Mouse (Mus musculus) intestine, embryonic 14.5 days (tissue): ENCODE data around the gene Ccsap. TPM values are rescaled to one million over a fixed set of nuclear protein-coding genes. Genes with fewer than 3 reads are reported as not detected.

Experiments
- ATAC-seq: fragments of 200-750 bp; cut with Nextera tagmentation; replicated peaks from 2 replicates; pipeline ENCODE4 v1.8.0; 2017; ENCODE audit warnings: low read depth, moderate number of reproducible peaks, moderate TSS enrichment, moderate library complexity; ENCODE audit not compliant: low FRiP score, low TSS enrichment
- DNase-seq: peaks from one replicate; pipeline ENCODE4 v3.0.0-alpha.2; 2018; ENCODE audit warnings: low spot score
- H3K27ac ChIP-seq: fragments of 300-500 bp; sonication (generic); 2 replicates; pipeline ENCODE4 v1.5.1; 2014; ENCODE audit warnings: low read depth, mild to moderate bottlenecking, control low read depth
- H3K27me3 ChIP-seq: fragments of 300-500 bp; sonication (generic); replicated peaks from 2 replicates; pipeline ENCODE4 v1.6.1; 2014; ENCODE audit warnings: low read length, control low read depth; ENCODE audit not compliant: control insufficient read depth, insufficient read depth
- H3K36me3 ChIP-seq: fragments of 300-500 bp; sonication (generic); 2 replicates; pipeline ENCODE4 v1.6.1; 2014; ENCODE audit warnings: low read length, control low read depth; ENCODE audit not compliant: control insufficient read depth, insufficient read depth
- H3K4me1 ChIP-seq: fragments of 300-500 bp; sonication (generic); replicated peaks from 2 replicates; pipeline ENCODE4 v1.6.1; 2014; ENCODE audit warnings: low read length, control low read depth, mixed read lengths; ENCODE audit not compliant: control insufficient read depth, insufficient read depth
- H3K4me2 ChIP-seq: fragments of 300-500 bp; sonication (generic); 2 replicates; pipeline ENCODE4 v1.6.1; 2014; ENCODE audit warnings: low read length
- H3K4me3 ChIP-seq: fragments of 300-500 bp; sonication (generic); 2 replicates; pipeline ENCODE4 v1.5.1; 2014; ENCODE audit warnings: low read depth, low read length, control low read depth, mixed read lengths
- H3K9ac ChIP-seq: fragments of 300-500 bp; sonication (generic); 2 replicates; pipeline ENCODE4 v1.6.1; 2014; ENCODE audit warnings: mild to moderate bottlenecking, low read length
- H3K9me3 ChIP-seq: fragments of 300-500 bp; sonication (generic); 2 replicates; pipeline ENCODE4 v1.6.1; 2016; ENCODE audit warnings: low read length, control low read depth; ENCODE audit not compliant: control insufficient read depth
- WGBS: fragments of 180-500 bp; shearing (Covaris S2); extraction: QIAGEN DNeasy Blood & Tissue Kit; methylation state at CpG from one replicate; pipeline ENCODE4 v1.1.7; 2014; 5-methylcytosine and 5-hydroxymethylcytosine counted together
- polyA plus RNA-seq: library from polyadenylated mRNA; unstranded; fragments of >200 nt; fragmentation: Nextera tagmentation; extraction: Ambion mirVana; gene quantifications from 2 replicates; pipeline ENCODE4 v1.2.1, GENCODE M21; 2014

Ccsap gene
- polyA plus RNA-seq, 1 experiment from 2014 or later: 3.2 TPM

DNA sequence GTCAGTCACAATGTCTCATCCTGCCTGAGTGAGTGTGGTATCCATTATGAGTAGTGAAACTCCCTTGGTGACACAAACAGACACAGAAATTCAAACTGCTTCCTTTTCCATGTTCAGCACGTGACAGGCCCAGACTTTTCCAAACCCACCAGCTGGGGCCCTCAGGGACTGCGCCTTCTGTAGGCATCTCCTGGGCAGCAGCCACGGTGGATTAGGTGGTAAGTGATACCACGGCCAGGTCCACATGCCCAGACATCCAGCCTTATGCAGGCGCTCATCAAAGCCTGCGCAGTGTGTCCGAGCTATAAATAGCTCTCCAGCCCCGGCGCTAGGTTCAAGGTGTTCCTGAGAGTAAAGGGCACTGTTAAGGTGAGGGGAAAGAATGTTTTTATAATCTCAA is 12.0 kb upstream of the Ccsap start:
- 75% methylated on average over 9 of the region's 9 CpGs for WGBS

DNA sequence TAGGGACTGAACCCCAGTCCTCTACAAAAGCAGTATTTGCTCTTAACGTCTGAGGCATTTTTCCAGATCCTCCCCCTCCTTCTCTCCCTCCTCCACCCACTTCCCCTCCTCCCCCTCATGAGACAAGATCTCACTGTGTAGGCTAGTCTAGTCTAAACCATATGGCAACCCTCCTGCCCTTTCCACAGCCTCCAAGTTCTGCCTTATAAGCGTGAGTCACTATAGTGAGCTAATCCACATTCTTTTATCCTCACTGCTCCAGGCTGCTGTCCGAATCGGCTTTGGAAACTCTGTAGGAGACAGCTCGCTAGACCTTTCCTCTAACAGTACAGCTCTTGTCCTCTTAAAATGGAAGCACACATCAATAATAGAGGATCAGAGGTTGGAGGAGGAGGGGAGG is 7.0 kb upstream of the Ccsap start:
- 0 out of 2 replicates have a peak, but pooled peaks cover 2% of the 10 kb centered on the region for H3K27me3 ChIP-seq
- no peak overlapping the region for H3K9ac ChIP-seq
- 27% methylated on average over 5 of the region's 5 CpGs for WGBS
- no peak overlapping the region for H3K4me2 ChIP-seq
- H3K36me3 ChIP-seq: no peaks in the 10 kb centered on the region
- H3K4me3 ChIP-seq: no peak overlapping the region
- H3K9me3 ChIP-seq: no peaks in the 10 kb centered on the region
- no peaks in the 10 kb centered on the region for H3K4me1 ChIP-seq
- DNase-seq: no peak
- no peak for ATAC-seq
- H3K27ac ChIP-seq: no peak overlapping the region

More for the DNA sequence above, 12.0 kb upstream of the Ccsap start:
- Histone ChIP-seq H3K4me3 (no peak overlapping the region), H3K9ac (no peak overlapping the region), H3K36me3 (no peaks in the 10 kb centered on the region), H3K27ac (no peak overlapping the region), H3K4me2 (no peak overlapping the region), H3K4me1 (no peaks in the 10 kb centered on the region), H3K9me3 (no peaks in the 10 kb centered on the region), H3K27me3 (no peaks in the 10 kb centered on the region)
- ATAC-seq: no peak
- no peak for DNase-seq

- Histone ChIP-seq H3K27ac (no peak overlapping the region), H3K4me2 (no peak overlapping the region), H3K4me1 (no peaks in the 10 kb centered on the region), H3K9ac (no peak overlapping the region), H3K9me3 (no peaks in the 10 kb centered on the region), H3K4me3 (no peak overlapping the region), H3K27me3 (peaks cover 4% of the 10 kb centered on the region; the same call in 1 of the 2 replicates), H3K36me3 (no peaks in the 10 kb centered on the region)
- DNase-seq (no peak), ATAC-seq (no peak)
- 64% methylated on average over 7 of the region's 7 CpGs for WGBS
Observed at GRCm38 (mm10) chr8:123865786-123866185, 5.8 kb upstream of the Ccsap start.

DNA sequence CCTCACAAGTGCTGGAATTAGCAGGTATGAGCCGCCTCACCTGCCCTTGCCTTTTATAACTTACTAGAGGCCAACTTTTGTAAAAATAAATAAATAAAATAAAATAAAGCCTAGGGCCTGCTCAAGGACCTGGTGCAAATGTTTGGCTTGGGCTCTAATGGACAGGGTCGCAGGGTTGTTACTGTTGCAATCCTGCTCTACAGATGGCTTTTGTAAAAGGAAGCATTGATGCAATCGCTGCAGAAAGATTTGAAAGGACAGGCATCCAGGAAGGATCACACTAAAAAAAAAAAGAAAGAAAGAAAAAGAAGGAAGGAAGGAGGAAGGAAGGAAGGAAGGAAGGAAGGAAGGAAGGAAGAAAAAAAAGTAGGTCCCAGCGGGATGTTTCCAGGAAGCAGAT is 377 bp upstream of the Ccsap start:
- 80% methylated on average over 4 of the region's 4 CpGs for WGBS
- DNase-seq (no peak), ATAC-seq (no peak)
- H3K27ac ChIP-seq: no peak overlapping the region
- peak overlapping the region; percentile 91 for H3K4me2 ChIP-seq
- H3K9me3 ChIP-seq: no peaks in the 10 kb centered on the region
- H3K9ac ChIP-seq: no peak overlapping the region
- H3K36me3 ChIP-seq: no peaks in the 10 kb centered on the region
- H3K4me3 ChIP-seq: peak overlapping the region; percentile 80
- peaks cover 8% of the 10 kb centered on the region; the same call in 1 of the 2 replicates for H3K27me3 ChIP-seq
- H3K4me1 ChIP-seq: peaks cover 10% of the 10 kb centered on the region

DNA sequence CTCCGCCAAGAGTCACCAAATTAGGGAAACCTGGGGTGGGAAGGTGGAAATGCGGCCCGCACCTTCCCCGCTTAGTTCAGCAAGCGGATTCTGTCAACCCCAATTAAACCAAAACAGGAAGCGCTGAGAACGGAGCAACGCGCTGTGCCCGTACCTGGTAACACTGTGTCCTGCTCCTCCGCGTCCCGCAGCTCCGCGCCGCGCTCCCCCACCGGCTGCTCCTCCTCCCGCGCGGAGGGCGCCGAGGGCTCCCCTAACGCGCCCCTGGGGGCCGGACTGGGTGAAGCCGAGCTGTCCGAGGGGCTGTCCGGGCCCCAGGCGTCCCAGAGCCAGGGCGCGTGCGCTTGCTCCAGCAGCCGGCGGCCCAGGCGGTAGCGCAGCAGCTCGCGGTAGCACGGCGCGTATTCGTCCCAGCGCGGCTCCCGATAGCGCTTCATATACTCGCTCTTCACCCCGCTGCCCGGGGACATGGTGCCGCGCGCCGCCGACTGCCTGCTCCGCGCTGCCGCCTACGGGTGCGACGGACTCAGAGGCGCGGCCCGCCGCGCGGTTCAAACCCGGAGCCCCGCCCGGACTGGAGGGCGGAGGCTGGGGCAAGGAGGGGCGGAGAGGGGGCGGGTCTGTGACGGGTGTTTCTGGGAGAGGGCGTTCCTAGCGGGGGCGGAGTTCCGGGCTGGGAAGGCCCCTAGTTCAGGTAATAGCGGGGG is 915 bp downstream of the Ccsap start:
- H3K36me3 ChIP-seq: no peaks in the 10 kb centered on the region
- H3K9me3 ChIP-seq: 0 out of 2 replicates have a peak, but pooled peaks cover 3% of the 10 kb centered on the region
- peaks cover 10% of the 10 kb centered on the region for H3K4me1 ChIP-seq
- no peak overlapping the region for H3K27ac ChIP-seq
- DNase-seq (peak; percentile 98), ATAC-seq (peak; percentile 96)
- peak overlapping the region; percentile 58 for H3K9ac ChIP-seq
- H3K4me3 ChIP-seq: peak overlapping the region; percentile 80
- WGBS: under 1% methylated on average over 66 of the region's 79 CpGs
- H3K4me2 ChIP-seq: peak overlapping the region; percentile 91
- peaks cover 6% of the 10 kb centered on the region; the same call in 1 of the 2 replicates for H3K27me3 ChIP-seq

- no peaks in the 10 kb centered on the region for H3K36me3 ChIP-seq
- H3K9ac ChIP-seq: peak overlapping the region; percentile 58
- under 1% methylated on average over 17 of the region's 17 CpGs for WGBS
- peaks cover 10% of the 10 kb centered on the region for H3K4me1 ChIP-seq
- H3K27ac ChIP-seq: no peak overlapping the region
- peak overlapping the region; percentile 80 for H3K4me3 ChIP-seq
- ATAC-seq: 0 out of 2 replicates have a peak, but pooled peaks have one; percentile 9
- DNase-seq: no peak
- H3K27me3 ChIP-seq: peaks cover 6% of the 10 kb centered on the region; the same call in 1 of the 2 replicates
- H3K4me2 ChIP-seq: peak overlapping the region; percentile 91
- 0 out of 2 replicates have a peak, but pooled peaks cover 3% of the 10 kb centered on the region for H3K9me3 ChIP-seq
Observed at GRCm38 (mm10) chr8:123858574-123858940, 1.5 kb downstream of the Ccsap start.

DNA sequence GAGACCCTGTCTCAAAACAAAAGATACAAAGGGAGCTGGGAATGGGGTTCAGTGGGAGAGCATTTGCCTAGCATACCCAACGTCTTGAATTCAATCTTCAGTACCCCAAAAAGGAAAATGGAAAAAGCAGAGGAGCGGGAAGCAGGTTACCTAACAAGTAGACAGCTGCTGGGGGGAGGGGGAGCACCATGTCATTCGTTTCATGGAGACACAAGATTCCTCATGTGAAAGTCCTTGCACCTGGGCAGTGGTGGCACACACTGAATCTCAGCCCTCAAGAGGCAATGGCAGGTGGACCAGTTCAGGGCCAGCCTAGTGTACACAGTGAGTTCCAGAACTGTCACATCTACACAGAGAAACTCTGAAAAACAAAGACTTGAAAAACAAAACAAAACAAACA is 2.6 kb downstream of the Ccsap start:
- Histone ChIP-seq H3K9ac (no peak overlapping the region), H3K4me3 (no peak overlapping the region), H3K4me1 (peaks cover 10% of the 10 kb centered on the region), H3K27me3 (peaks cover 6% of the 10 kb centered on the region; the same call in 1 of the 2 replicates), H3K36me3 (no peaks in the 10 kb centered on the region), H3K27ac (no peak overlapping the region), H3K9me3 (0 out of 2 replicates have a peak, but pooled peaks cover 3% of the 10 kb centered on the region), H3K4me2 (no peak overlapping the region)
- 80% methylated on average over 3 of the region's 3 CpGs for WGBS
- DNase-seq (no peak), ATAC-seq (no peak)

DNA sequence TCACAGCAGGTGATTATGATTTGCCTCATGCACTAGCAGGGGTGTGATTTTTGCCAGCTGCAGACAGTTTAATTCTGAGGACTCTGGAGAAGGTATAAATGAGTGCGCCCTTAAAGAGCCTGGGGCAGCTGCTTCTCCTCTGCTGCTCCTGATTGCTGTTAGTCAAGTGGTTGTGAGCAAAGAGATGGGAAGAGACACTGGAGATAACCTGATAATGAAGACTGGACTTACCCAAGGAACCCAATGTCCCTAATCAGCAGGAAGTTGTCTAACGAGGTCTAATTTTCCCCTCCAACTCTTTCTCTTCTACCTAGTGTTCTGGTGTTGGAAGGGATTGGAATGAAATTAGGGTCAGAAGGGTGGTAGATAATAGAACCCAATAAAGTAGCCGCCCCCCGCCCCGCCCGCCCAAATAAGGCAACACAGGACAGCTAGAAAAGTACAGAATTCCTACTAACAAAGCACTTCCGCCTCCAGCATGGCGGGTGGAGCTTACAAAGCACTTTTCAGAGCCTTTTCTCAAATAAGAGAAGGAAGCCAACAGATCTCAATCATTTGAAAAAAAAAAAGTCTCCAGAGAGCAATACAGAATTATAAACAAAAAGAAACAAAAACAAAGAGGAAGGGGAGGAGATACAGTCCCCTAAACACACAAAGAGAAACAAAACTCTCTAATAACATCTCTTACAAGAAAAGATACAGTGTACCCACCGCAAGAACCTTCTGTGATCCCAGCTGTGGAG is 5.1 kb downstream of the Ccsap start:
- Histone ChIP-seq H3K27ac (no peak overlapping the region), H3K27me3 (no peaks in the 10 kb centered on the region), H3K9me3 (0 out of 2 replicates have a peak, but pooled peaks cover 3% of the 10 kb centered on the region), H3K9ac (no peak overlapping the region), H3K36me3 (no peaks in the 10 kb centered on the region), H3K4me1 (peaks cover 10% of the 10 kb centered on the region), H3K4me3 (no peak overlapping the region), H3K4me2 (no peak overlapping the region)
- 86% methylated on average over 9 of the region's 9 CpGs for WGBS
- ATAC-seq (no peak), DNase-seq (no peak)
